9 mouse cellular contexts compared by ENCODE assay signal in genomic region chr1:89568546-89569405, GRCm38 (mm10).
DNase-seq lines count a peak whose midpoint lies in the region; ATAC-seq and TF ChIP-seq lines count a peak whose summit lies in the region.
"Had no signal": no experiment of that assay in that cellular context is flagged by ENCODE, and none has a peak within 500 bp of the region (broad histone marks: within the 10 kb centered on the region; RNA-seq: fewer than 3 reads in every experiment).

No protein-coding gene starts in this region.

- H3K9ac ChIP-seq in heart, postnatal 0 days (replicated peaks; ENCODE audit: low read depth, low read length), result no peak overlapping the region
- H3K9ac ChIP-seq in lung, postnatal 0 days (replicated peaks; ENCODE audit: low read depth), result no peak overlapping the region
- no peak overlapping the region for H3K9ac ChIP-seq in stomach, postnatal 0 days (ENCODE audit: low read length)

- peaks cover 50% of the 10 kb centered on the region for H3K4me1 ChIP-seq in heart, postnatal 0 days (ENCODE audit: control insufficient read depth, insufficient read depth)
- peaks cover 5% of the 10 kb centered on the region; the same call in 1 of the 2 replicates for H3K4me1 ChIP-seq in lung, postnatal 0 days (ENCODE audit: insufficient read depth, low read depth, low read length)
- peaks cover 13% of the 10 kb centered on the region for H3K4me1 ChIP-seq in stomach, postnatal 0 days (replicated peaks; ENCODE audit: control insufficient read depth, insufficient read depth)

- no peaks in the 10 kb centered on the region for H3K27me3 ChIP-seq in heart, postnatal 0 days (ENCODE audit: control insufficient read depth, insufficient read depth, low read length)
- no peaks in the 10 kb centered on the region for H3K27me3 ChIP-seq in lung, postnatal 0 days (replicated peaks; ENCODE audit: insufficient read depth, low read length)
- no peaks in the 10 kb centered on the region for H3K27me3 ChIP-seq in stomach, postnatal 0 days (ENCODE audit: control insufficient read depth, insufficient read depth, low read length)

- no peaks in the 10 kb centered on the region for H3K36me3 ChIP-seq in heart, postnatal 0 days (replicated peaks; ENCODE audit: control insufficient read depth, insufficient read depth, low read length)
- no peaks in the 10 kb centered on the region for H3K36me3 ChIP-seq in lung, postnatal 0 days (ENCODE audit: insufficient read depth, low read length)
- H3K36me3 ChIP-seq in stomach, postnatal 0 days (ENCODE audit: control insufficient read depth, insufficient read depth, low read length), result no peaks in the 10 kb centered on the region

- H3K4me3 ChIP-seq in heart, postnatal 0 days (ENCODE audit: low read depth, low read length), result no peak overlapping the region
- no peak overlapping the region for H3K4me3 ChIP-seq in lung, postnatal 0 days (ENCODE audit: low read depth, low read length)
- no peak overlapping the region for H3K4me3 ChIP-seq in stomach, postnatal 0 days (ENCODE audit: low read depth, low read length)

- DNase-seq in heart, postnatal 0 days (ENCODE audit: low spot score), result no peak
- DNase-seq in heart, adult 8-10 months (ENCODE audit: low spot score), result no peak
- no peak for DNase-seq in lung, postnatal 0 days (ENCODE audit: low spot score)
- DNase-seq in lung, adult 18-20 months, result no peak
- no peak for DNase-seq in stomach, postnatal 0 days (ENCODE audit: low spot score)
- no peak for DNase-seq in gastrocnemius, adult 18-20 months (ENCODE audit: low spot score)
- DNase-seq: cerebellum, adult 9-10 months had no signal

- H3K4me2 ChIP-seq in heart, postnatal 0 days (ENCODE audit: low read depth, low read length), result no peak overlapping the region
- H3K4me2 ChIP-seq in lung, postnatal 0 days (replicated peaks; ENCODE audit: low read depth, low read length), result no peak overlapping the region
- no peak overlapping the region for H3K4me2 ChIP-seq in stomach, postnatal 0 days (replicated peaks; ENCODE audit: low read depth)

- no peak for ATAC-seq in heart, postnatal 0 days (ENCODE audit: insufficient read depth, low read depth)
- peak; percentile 20; the same call in 1 of the 2 replicates for ATAC-seq in lung, postnatal 0 days
- ATAC-seq in granulocyte monocyte progenitor cell, adult 5-6 weeks (replicated peaks; ENCODE audit: poor library complexity, severe bottlenecking), result peak; percentile 52
- peak; percentile 28; the same call in 1 of the 2 replicates for ATAC-seq in stomach, postnatal 0 days (ENCODE audit: low FRiP score, low TSS enrichment)
- ATAC-seq: intestine, embryonic 16.5 days had no signal

- TF ChIP-seq EP300 in heart, postnatal 0 days (IDR thresholded peaks at IDR 0.05; ENCODE audit: low read depth), result no peak
- TF ChIP-seq EP300 in lung, postnatal 0 days (IDR thresholded peaks at IDR 0.05), result no peak
- no peak for TF ChIP-seq EP300 in stomach, postnatal 0 days (optimal IDR thresholded peaks at IDR 0.05)

- H3K27ac ChIP-seq in heart, postnatal 0 days (ENCODE audit: low read depth), result 0 out of 2 replicates have a peak overlapping the region, but pooled peaks have one; percentile 6
- no peak overlapping the region for H3K27ac ChIP-seq in lung, postnatal 0 days (ENCODE audit: low read length)
- no peak overlapping the region for H3K27ac ChIP-seq in stomach, postnatal 0 days (replicated peaks)

- no peak for TF ChIP-seq CTCF in heart, postnatal 0 days (IDR thresholded peaks at IDR 0.05; ENCODE audit: low read depth)
- TF ChIP-seq CTCF in lung, postnatal 0 days (IDR thresholded peaks at IDR 0.05), result no peak
- no peak for TF ChIP-seq CTCF in stomach, postnatal 0 days (IDR thresholded peaks at IDR 0.05; ENCODE audit: low read depth)

- no peaks in the 10 kb centered on the region for H3K9me3 ChIP-seq in heart, postnatal 0 days (replicated peaks; ENCODE audit: control insufficient read depth, low read length)
- H3K9me3 ChIP-seq in lung, postnatal 0 days (ENCODE audit: low read length), result no peaks in the 10 kb centered on the region
- H3K9me3 ChIP-seq in stomach, postnatal 0 days (ENCODE audit: control insufficient read depth, low read length), result no peaks in the 10 kb centered on the region

- WGBS in heart, postnatal 0 days, result 41% methylated on average over 6 of the region's 6 CpGs
- WGBS in lung, postnatal 0 days, result 42% methylated on average over 6 of the region's 6 CpGs
- WGBS in stomach, postnatal 0 days, result 60% methylated on average over 6 of the region's 6 CpGs
